Mouse (Mus musculus) NIH3T3 (cell line): ENCODE data around the gene Vmn2r5.
"Not testable (repeated sequence)": the region's sequence is repeated elsewhere in the genome, so short reads cannot be mapped to it uniquely, and the experiment has no call there.

ENCODE experiments used
- DNase-seq: peaks from one replicate; pipeline ENCODE4 v3.0.0-alpha.2; 2012; ENCODE audit warnings: low read depth

The Vmn2r5 gene

DNA sequence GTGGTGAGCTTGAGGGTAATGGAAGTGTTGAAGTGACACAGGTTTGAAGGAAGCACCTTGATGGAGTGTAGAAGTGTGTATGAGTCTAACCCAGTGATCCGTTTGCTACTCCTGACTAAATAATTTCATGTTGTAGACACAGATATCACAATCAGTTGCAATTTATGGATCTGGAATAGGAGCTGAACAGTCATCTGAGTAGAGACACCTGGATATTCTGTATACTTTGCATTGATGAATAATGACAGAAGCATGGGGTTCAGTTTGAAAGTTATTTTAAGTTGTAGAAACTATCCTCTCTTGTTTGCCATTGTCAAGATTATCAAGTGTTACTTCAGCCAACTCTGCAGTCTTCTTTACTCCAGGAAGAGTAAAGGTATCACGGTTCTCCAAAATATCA lies at the start of gene Vmn2r5:
Gene Vmn2r5 (minus strand): TSS at position 101 of the 400 bp plus-strand sequence.
- not testable (repeated sequence) for DNase-seq

DNA sequence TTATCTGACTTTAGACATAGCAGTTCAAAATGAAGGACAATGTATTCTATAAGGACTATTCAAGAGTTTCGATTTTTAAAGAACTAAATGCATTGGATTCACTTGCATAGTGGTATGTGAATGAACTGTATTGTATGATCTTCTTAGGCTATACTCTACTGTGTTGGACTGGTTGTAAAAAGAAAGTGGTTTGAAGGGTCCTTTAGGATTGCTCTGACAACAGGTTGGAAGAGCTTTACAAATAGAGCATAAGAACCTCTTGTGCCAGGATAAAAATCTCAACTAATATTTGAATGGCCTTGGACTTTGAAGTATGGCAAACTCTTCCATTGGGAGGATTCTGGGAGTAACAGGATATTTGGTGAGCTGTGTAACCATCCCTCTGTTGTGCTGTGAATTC lies 13.9 kb upstream of the Vmn2r5 start:
- not testable (repeated sequence) for DNase-seq
